Mouse (Mus musculus): ENCODE data around the gene Rasa4. TPM values are rescaled to one million over a fixed set of nuclear protein-coding genes. Genes with fewer than 3 reads are reported as not detected.
"Not testable (repeated sequence)": the region's sequence is repeated elsewhere in the genome, so short reads cannot be mapped to it uniquely, and the experiment has no call there.

The Rasa4 gene
- polyA plus RNA-seq, 2 experiments = 14.1 to 29.4 TPM

- Histone ChIP-seq H3K27me3 (ENCODE audit: control insufficient read depth, insufficient read depth, low read length) (no peaks in the 10 kb centered on the region), H3K4me1 (ENCODE audit: control insufficient read depth, insufficient read depth, low read length) (no peaks in the 10 kb centered on the region), H3K9me3 (ENCODE audit: control insufficient read depth, low read length) (no peaks in the 10 kb centered on the region), H3K36me3 (ENCODE audit: control insufficient read depth, insufficient read depth, low read length) (peaks cover 38% of the 10 kb centered on the region), H3K9ac (ENCODE audit: low read depth, low read length, severe bottlenecking) (no peak overlapping the region), H3K4me3 (replicated peaks; ENCODE audit: low read length) (no peak overlapping the region), H3K27ac (replicated peaks; ENCODE audit: low read depth, low read length) (no peak overlapping the region), H3K4me2 (replicated peaks; ENCODE audit: low read depth, low read length, severe bottlenecking) (no peak overlapping the region)
- ATAC-seq (ENCODE audit: low FRiP score, low read depth) = no peak
- TF ChIP-seq POLR2A (IDR thresholded peaks at IDR 0.05; ENCODE audit: borderline replicate concordance, extremely low read depth, insufficient read depth, insufficient read length) = no peak
- 90% methylated on average over 6 of the region's 6 CpGs for WGBS
- DNase-seq (ENCODE audit: low spot score) = no peak
Observed at GRCm38 (mm10) chr5:136143161-136143755, 59.5 kb downstream of the Rasa4 start.

DNA sequence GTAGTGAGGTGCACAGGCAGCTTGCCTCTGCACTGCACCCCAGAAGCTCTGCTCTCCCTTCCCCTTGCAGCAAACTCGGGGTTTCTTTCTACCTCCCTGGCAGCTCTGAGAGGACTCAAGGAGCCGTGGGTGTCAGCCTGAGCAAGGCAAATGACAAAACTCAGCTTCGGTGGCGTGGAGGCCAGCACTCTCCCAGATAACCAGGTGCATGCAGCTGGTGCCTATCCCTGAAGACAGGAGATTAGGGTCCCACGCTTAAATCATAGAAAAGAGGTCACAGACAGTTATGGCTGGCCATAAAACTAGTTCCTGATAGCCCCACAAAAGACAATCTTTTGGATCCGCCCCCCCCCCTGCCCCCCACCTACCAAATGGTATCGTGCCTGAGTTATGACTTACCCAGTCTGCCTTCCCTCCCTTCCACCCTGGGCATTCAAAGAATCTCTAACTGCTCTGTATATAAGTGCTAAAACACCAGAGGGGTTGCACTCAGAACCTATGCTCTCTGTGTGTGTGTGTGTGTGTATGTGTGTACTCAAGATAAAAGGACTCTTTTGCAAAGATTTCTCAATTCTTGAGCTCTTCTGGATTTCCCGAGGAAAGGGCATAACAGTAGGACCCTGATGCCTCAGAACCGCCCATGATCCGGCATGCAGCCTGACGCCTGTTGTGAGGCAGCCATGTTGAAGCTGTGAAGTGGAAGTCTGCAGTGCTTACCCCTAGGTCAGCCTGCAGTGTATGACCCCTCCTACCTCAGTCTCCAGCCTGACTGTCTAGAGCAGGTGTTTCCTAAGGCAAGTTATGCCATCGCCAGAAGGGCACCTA, 61.1 kb downstream of the Rasa4 start:
- WGBS = 57% methylated on average over 12 of the region's 12 CpGs
- no peak for DNase-seq (ENCODE audit: low spot score)
- no peak overlapping the region for H3K4me2 ChIP-seq (replicated peaks; ENCODE audit: low read depth, low read length, severe bottlenecking)
- ATAC-seq (ENCODE audit: low FRiP score, low read depth) = no peak
- H3K27ac ChIP-seq (replicated peaks; ENCODE audit: low read depth, low read length) = no peak overlapping the region
- H3K4me3 ChIP-seq (replicated peaks; ENCODE audit: low read length) = no peak overlapping the region
- H3K27me3 ChIP-seq (ENCODE audit: control insufficient read depth, insufficient read depth, low read length) = no peaks in the 10 kb centered on the region
- H3K9me3 ChIP-seq (ENCODE audit: control insufficient read depth, low read length) = no peaks in the 10 kb centered on the region
- H3K4me1 ChIP-seq (ENCODE audit: control insufficient read depth, insufficient read depth, low read length) = no peaks in the 10 kb centered on the region
- peaks cover 26% of the 10 kb centered on the region for H3K36me3 ChIP-seq (ENCODE audit: control insufficient read depth, insufficient read depth, low read length)
- TF ChIP-seq POLR2A (IDR thresholded peaks at IDR 0.05; ENCODE audit: borderline replicate concordance, extremely low read depth, insufficient read depth, insufficient read length) = no peak
- H3K9ac ChIP-seq (ENCODE audit: low read depth, low read length, severe bottlenecking) = no peak overlapping the region

DNA sequence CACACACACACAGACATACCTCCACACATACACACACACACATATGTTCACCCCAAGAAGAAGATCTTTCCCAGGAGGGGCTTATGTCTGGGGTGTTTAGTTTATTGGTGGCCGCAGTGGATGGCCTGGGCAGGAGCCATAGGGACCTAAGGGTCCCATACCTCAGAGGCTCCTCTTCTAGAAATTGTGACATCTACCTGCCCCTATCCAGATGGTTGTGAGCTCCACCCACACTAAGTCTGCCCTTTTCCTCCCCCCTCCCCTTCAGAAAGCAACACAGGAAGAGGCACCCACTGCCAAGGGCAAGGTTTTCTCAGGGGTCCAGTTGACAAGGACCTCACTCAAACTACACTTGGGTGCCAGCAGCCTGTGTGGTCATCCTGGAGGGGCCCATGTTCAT, 63.2 kb downstream of the Rasa4 start:
- DNase-seq (ENCODE audit: low spot score) = no peak
- no peak overlapping the region for H3K9ac ChIP-seq (ENCODE audit: low read depth, low read length, severe bottlenecking)
- H3K27ac ChIP-seq (replicated peaks; ENCODE audit: low read depth, low read length) = no peak overlapping the region
- ATAC-seq (ENCODE audit: low FRiP score, low read depth) = no peak
- no peaks in the 10 kb centered on the region for H3K9me3 ChIP-seq (ENCODE audit: control insufficient read depth, low read length)
- TF ChIP-seq POLR2A (IDR thresholded peaks at IDR 0.05; ENCODE audit: borderline replicate concordance, extremely low read depth, insufficient read depth, insufficient read length) = no peak
- no peaks in the 10 kb centered on the region for H3K4me1 ChIP-seq (ENCODE audit: control insufficient read depth, insufficient read depth, low read length)
- H3K4me3 ChIP-seq (replicated peaks; ENCODE audit: low read length) = no peak overlapping the region
- H3K36me3 ChIP-seq (ENCODE audit: control insufficient read depth, insufficient read depth, low read length) = peaks cover 6% of the 10 kb centered on the region
- H3K4me2 ChIP-seq (replicated peaks; ENCODE audit: low read depth, low read length, severe bottlenecking) = no peak overlapping the region
- H3K27me3 ChIP-seq (ENCODE audit: control insufficient read depth, insufficient read depth, low read length) = no peaks in the 10 kb centered on the region
- WGBS = 94% methylated on average over 1 of the region's 1 CpGs

DNA sequence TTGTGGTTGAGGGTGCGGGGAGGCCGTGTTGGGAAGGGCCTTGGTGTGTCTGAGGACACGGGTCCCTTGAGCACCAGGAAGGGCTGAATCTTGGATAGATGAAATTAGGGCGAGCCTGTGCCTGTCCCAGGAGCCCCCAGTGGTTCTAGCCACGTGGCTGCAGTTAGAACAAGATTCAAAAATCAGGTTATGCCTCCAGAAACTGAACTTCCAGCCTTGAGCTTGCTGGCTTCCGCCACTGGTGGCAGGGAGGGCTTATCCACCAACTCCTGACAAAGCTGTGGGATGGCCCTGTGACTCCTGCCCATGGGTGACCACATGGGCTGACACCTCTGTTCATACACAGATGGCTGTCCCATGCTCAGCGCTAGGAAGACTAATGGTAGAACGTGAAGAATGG, 64.0 kb downstream of the Rasa4 start:
- TF ChIP-seq POLR2A (IDR thresholded peaks at IDR 0.05; ENCODE audit: borderline replicate concordance, extremely low read depth, insufficient read depth, insufficient read length) = no peak
- 67% methylated on average over 8 of the region's 8 CpGs for WGBS
- DNase-seq (ENCODE audit: low spot score) (no peak), ATAC-seq (ENCODE audit: low FRiP score, low read depth) (no peak)
- H3K4me1 ChIP-seq (ENCODE audit: control insufficient read depth, insufficient read depth, low read length) = no peaks in the 10 kb centered on the region
- no peaks in the 10 kb centered on the region for H3K9me3 ChIP-seq (ENCODE audit: control insufficient read depth, low read length)
- no peak overlapping the region for H3K4me2 ChIP-seq (replicated peaks; ENCODE audit: low read depth, low read length, severe bottlenecking)
- H3K27ac ChIP-seq (replicated peaks; ENCODE audit: low read depth, low read length) = no peak overlapping the region
- H3K27me3 ChIP-seq (ENCODE audit: control insufficient read depth, insufficient read depth, low read length) = no peaks in the 10 kb centered on the region
- H3K4me3 ChIP-seq (replicated peaks; ENCODE audit: low read length) = no peak overlapping the region
- no peak overlapping the region for H3K9ac ChIP-seq (ENCODE audit: low read depth, low read length, severe bottlenecking)
- H3K36me3 ChIP-seq (ENCODE audit: control insufficient read depth, insufficient read depth, low read length) = no peaks in the 10 kb centered on the region

GRCm38 (mm10) chr5:136149134-136149576, 65.4 kb downstream of the Rasa4 start:
- not testable (repeated sequence) for H3K4me3 ChIP-seq (replicated peaks; ENCODE audit: low read length)

More at GRCm38 (mm10) chr5:136149134-136149576, 65.4 kb downstream of the Rasa4 start:
- 70% methylated on average over 5 of the region's 5 CpGs for WGBS
- H3K36me3 ChIP-seq (ENCODE audit: control insufficient read depth, insufficient read depth, low read length); H3K4me1 ChIP-seq (ENCODE audit: control insufficient read depth, insufficient read depth, low read length); DNase-seq (ENCODE audit: low spot score); H3K9ac ChIP-seq (ENCODE audit: low read depth, low read length, severe bottlenecking); H3K27me3 ChIP-seq (ENCODE audit: control insufficient read depth, insufficient read depth, low read length); H3K27ac ChIP-seq (replicated peaks; ENCODE audit: low read depth, low read length); H3K9me3 ChIP-seq (ENCODE audit: control insufficient read depth, low read length); ATAC-seq (ENCODE audit: low FRiP score, low read depth); H3K4me2 ChIP-seq (replicated peaks; ENCODE audit: low read depth, low read length, severe bottlenecking): not testable (repeated sequence)

Data from limb, embryonic 14.5 days (tissue).